Mouse (Mus musculus): ENCODE results near the gene Cst9. TPM values are rescaled to one million over a fixed set of nuclear protein-coding genes. Genes with fewer than 3 reads are reported as not detected.

Cst9 gene
- polyA plus RNA-seq (2012; rRNA removed) = not detected in 2 replicates

DNA sequence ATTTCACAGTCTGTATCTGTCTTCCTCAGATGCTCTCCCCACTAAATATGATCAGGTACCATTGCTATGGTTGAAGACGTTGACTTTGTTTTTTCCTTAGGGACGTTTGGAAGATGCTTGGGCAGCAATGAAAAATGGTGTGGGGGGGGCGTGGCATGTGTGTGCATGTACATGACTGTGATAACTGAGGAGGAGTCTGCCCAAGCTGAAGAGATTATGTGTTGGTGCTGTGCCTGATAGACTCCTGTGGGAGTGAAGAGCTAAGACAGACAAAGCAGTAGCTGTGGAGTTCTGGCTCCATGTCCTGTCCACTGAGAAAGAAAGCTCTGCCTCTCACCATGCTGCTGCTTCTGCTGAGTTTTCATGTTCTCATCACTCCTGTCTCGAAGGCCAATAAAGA lies at the start of gene Cst9:
Gene Cst9 (plus strand): TSS at position 236 of the 400 bp plus-strand sequence.
- DNase-seq (ENCODE audit: extremely low spot score in 1 of 2, low spot score in 1 of 2) = no peak

DNA sequence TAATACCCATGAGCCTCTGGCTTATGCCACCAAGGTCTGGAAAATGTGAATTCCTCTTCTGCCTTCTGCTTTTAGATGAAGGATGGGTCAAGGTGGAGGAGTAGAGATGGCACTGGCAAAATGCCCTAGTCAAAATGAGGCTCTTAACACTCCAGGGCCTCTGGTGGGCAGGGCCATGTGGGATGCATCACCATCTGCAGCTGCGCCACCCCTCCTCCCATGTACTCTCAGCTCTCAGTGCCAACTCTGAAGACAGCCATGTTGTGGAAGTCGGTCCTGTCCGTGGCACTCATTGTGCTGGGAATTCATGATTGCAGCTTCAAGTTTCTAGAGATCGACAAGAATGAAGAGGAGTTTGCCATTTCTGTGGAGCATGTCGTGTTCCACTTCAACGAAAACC lies 45.8 kb upstream of the Cst9 start, which contains the start of gene Cst12:
Gene Cst12 (plus strand): TSS at position 220 of the 400 bp plus-strand sequence.
- DNase-seq (ENCODE audit: extremely low spot score in 1 of 2, low spot score in 1 of 2) = peak; percentile 7 to 11

DNA sequence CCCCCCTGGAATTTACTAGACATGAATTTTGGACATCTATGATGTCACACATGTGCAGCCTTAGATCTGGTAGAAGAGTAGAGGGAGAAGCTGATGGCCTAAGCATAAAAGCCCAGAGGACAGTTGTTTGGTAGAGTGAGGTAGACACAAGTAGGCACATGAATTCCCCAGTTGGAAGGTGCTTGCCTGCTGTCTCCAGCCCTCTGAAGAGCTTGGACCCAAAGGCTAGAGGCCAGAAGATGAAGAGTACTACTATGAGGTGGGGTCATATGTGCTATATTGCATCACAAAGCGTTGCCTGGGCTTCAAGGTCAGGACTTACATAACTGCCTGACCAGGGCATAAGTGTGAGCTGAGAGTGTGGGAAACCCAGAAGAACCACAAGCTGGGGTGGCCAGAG lies 36.5 kb upstream of the Cst9 start, which contains the start of gene Cst8:
Gene Cst8 (plus strand): TSS at position 301 of the 400 bp plus-strand sequence.
- no peak for DNase-seq (ENCODE audit: extremely low spot score in 1 of 2, low spot score in 1 of 2)

DNA sequence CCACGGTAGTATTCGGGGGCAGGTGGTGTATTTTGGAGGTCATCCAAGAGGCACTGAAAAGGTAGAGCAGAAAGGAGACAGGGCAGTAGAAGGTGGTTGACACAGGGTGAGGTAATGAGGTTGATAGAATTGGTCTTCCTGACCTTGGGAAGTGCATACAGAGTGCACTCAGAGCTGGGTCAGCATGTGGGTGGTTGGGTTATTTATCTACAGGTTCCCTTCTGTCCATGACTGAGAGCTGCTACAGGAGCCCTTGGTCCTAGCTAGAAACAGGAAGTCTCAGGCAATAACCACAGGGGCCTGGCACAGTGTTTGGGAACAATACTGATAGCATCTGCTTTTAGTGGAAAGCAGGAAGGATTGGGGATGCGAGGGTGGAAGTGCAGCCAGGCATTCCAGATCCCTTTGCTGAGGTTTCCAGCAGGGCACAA lies 33.4 kb upstream of the Cst9 start:
- no peak for DNase-seq (ENCODE audit: extremely low spot score in 1 of 2, low spot score in 1 of 2)

DNA sequence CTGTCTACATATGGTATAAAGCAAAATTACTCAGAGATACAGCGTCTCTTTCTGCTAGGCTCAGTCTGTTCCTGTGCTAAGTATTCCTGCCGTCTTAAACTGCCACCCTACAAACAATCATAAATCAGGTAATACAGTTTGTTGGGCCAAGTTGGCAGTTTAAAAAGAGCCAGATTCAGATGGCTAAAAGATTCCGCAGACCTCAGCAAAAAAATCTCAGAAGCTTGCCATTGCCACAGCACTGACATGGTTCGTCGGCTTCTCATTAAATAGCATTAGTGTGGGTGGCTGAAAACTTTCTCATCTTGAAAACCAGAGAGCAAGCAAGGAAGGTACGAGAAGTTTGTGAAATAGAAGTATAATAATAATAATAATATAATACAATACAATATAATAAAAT lies 28.3 kb upstream of the Cst9 start:
- DNase-seq (ENCODE audit: extremely low spot score in 1 of 2, low spot score in 1 of 2) = no peak

DNA sequence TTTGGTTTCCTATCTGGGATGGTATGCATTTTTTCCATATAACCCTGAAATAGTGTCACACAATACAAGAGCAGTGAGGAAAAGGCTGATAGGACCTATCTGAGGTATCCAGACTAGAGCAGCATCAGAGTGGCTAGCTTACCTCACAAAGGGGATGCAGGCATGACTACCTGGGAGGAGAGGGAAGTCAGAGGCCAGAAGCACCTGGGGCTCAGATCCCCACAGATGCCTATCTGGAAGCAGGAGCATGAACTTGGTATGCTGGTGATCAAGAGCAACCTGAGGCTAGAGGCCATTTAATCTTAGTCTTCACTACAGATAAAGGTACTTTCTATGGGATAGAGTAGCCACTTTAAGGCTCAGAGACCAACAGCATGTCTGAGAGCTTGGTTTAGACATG lies 15.0 kb upstream of the Cst9 start, which contains the start of gene Cst13:
Gene Cst13 (plus strand): TSS at position 173 of the 400 bp plus-strand sequence.
- no peak for DNase-seq (ENCODE audit: extremely low spot score in 1 of 2, low spot score in 1 of 2)

DNA sequence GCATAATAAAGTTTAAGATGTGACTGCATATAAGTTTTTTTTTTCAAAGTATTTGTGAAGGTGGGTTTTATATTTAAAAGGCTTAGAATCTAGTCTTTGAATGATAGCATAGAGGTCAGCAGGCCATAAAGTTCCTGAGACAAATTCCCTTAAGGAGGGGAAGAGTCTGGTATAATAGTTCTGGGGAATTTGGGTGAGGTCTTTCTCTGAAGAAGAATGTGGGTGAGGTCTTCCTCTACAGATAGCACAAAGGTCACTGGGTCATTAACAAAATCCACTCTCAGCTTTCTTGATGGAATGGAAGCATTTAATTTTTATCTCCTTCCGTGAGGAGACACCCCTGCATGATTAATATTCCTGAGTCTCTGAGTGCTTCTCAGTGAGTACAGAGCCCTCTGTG lies 9.0 kb upstream of the Cst9 start:
- DNase-seq (ENCODE audit: extremely low spot score in 1 of 2, low spot score in 1 of 2) = no peak

DNA sequence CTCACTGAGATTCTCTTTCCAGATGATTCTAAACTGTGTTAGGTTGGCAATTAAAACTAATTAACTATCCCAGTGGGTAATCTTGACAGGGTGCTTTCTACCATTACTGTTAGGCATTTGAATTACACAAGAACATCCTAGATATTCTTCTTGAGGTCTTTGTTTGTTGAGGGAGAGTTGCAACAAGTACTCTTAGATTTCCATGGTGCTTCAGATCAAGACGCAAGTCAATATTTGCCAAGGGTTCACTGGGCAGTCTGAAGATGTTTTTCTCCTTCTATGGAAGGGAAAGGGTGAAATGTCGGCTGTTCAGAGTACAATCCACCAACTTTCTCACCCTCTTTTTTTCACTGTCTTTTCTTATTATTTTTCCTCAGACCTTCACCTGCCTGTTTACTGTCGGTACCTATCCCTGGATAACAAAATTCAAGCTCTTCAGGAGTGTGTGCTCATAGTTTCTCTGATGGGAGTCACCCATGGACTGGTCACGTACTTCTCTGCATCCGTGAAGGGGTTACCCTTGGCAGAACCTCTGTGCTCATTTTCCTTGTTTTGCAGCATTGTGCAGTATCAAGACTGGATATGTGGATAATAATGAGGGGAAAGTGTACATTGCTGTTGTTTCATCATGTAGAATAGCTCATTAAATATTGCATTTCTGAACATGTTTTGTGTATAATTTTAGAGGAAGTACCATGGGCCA lies 3.3 kb downstream of the Cst9 start:
- DNase-seq (ENCODE audit: extremely low spot score in 1 of 2, low spot score in 1 of 2) = no peak

DNA sequence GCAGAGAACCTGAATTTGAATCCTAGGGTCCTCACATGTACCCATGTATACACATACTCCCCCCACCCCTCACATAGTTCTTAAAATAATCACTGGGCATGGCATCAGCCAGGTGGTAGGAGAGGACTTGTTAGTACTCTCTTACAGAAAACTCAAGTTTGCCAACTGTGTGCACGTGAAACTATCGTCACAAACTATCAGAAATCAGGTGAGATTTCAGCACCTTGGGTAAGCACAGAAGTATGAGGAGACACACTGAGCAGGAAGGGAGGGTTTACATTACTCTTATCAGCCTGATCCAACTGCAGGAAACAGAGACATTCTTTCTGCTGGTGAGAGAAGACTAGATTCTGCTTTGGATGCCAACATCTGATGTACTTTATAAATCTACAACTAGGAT lies 4.3 kb downstream of the Cst9 start:
- no peak for DNase-seq (ENCODE audit: extremely low spot score in 1 of 2, low spot score in 1 of 2)

DNA sequence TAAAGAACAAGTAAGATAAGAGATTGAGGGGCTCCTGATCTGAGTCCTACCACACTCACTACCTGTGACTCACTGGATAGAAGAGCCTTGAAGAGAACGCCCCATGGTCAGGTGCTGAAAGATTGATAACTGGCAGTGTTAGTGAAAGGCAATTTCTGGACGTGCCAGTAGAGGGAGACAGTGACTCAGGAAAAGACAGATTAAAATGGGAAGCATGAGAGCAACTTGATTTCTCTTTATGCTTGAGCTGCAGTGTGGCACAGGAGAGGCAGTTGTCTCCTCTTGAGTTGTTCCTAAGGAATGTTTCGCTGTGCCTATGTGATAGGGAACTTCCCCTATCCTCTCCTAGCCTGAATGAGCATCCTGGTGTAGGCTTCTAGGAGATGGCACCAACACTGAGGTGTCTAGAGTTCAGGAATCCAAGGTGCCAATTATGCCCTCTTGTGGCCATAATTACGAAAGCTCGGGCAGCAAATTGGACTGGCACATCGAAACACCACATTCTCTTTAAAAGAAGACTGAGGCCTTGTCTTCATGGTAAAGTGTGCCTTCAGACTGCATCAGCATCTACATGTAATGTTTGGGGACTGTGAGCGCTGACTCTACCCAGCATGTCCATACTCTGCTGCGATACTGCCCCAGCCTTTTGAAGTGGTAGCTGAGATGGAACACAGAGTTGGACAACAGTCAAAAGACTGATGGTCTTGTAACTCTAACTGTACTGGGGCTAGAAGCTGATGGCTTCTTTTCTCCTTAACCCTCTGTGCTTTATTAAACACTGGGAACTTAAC lies 16.4 kb downstream of the Cst9 start:
- peak; percentile 70 to 93 for DNase-seq (ENCODE audit: extremely low spot score in 1 of 2, low spot score in 1 of 2)

DNA sequence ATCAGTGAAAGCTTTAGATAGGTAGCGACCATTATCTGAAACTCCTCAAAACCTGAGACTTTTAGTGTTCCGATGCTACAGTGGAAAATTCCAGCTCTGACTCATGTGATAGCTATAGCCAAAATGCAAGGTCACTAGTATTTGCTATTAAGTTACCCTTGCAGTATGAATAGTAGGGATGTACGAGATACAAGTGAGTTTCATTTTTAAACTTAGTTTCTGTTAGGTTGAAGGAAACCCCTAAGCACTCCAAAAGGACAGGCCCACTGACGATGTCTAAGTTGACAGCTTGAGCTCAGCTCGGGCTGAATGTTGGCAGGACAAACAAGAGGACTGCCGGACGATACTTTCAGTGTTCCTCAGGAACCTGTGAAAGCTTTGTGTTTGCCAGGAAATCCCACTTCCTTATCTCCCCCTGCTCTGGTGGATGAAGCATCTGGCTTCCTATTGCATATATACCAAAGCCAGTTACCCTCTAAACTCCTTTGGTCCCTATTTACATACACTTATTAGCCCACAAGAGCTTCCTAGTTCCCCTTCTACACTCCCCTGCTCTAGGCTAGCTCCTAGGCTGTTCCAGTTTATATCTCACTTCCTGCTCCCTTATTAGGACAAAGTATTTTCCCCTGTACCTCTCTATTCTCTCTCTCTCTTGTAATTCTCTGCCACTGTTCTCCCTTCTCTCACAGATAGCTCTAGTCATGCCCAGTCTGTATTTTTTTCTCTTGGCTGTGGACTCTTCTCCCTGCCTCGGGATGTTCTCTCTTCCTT lies 21.9 kb downstream of the Cst9 start:
- DNase-seq (ENCODE audit: extremely low spot score in 1 of 2, low spot score in 1 of 2) = no peak

DNA sequence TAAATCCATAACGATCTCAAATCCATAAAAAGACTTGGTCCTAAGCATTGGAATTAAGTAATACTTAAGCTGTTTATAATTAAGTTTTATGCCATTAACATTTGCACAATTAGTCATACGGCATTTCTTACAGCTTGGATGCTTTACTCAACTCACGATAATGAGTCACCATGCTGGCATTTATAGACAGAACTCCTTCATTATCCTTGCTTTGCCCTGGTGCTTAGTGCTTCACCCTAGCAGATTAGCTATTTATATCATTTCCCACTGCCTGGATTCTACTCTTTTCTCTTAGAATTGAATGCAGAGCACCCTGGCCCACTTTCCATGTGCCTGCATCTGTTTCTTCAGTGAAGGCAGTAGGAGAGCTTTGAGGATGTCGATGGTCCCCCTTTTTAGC lies 22.6 kb downstream of the Cst9 start:
- DNase-seq (ENCODE audit: extremely low spot score in 1 of 2, low spot score in 1 of 2) = no peak

DNA sequence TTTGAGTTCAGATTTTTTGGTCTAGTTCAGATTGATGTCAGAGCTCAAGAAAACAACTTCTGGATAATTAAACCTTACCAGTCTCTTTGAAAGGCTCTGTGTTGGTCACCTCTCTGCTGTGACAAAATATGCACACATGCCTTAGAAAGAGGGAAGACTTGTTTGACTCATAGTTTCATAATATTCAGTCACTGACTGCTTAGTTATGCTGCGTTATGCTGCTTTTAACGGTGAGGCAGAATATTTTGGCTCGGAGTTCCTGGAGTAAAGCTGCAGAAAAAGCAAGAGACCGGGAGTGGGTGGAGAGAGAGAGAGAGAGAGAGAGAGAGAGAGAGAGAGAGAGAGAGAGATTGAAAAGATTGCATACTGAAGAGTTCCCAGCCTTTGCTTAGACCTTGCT lies 26.0 kb downstream of the Cst9 start:
- DNase-seq (ENCODE audit: extremely low spot score in 1 of 2, low spot score in 1 of 2) = no peak

DNA sequence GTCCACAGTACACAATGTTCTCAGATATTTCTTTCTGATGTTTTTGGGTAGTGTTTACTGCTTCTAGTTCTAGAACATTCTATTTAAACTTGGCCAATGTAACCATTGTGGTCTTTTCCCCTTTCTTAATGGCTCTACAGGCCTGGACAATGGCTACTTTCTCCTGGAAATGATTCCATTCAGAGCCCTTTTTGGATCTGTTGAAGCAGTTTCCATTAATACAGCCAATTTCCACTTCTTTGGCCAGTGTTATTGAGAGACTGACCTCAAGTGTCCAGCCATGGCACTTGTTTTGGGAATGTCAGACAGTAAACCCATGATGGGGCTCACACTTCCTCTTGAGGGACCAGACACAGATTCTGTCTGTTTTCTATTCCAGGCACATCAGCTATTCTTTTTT lies 26.7 kb downstream of the Cst9 start:
- DNase-seq (ENCODE audit: extremely low spot score in 1 of 2, low spot score in 1 of 2) = peak in 1 of 2 experiments; percentile 24

DNA sequence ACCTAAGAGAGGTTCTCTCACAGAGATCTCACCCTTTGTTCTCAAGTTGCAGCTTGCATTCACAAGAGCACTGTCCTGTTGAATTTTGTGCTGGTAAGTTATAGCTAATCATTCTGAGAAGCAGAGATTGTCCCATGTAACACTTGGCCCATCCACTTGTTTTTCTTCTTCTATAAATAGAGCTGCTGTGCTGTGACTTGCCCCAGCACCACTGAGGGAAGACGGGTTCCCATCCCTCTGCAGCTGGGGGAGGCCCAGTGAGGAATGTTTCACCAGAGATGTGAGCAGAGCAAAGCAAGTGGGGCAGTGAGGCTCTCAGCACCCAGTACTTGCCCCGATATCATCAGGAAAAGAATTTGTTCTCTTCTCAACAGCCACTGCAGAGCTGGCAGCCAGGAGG lies 30.0 kb downstream of the Cst9 start, which contains the start of gene 9230104L09Rik:
Gene 9230104L09Rik (minus strand): TSS at position 73 of the 400 bp plus-strand sequence.
- DNase-seq (ENCODE audit: extremely low spot score in 1 of 2, low spot score in 1 of 2) = no peak

DNA sequence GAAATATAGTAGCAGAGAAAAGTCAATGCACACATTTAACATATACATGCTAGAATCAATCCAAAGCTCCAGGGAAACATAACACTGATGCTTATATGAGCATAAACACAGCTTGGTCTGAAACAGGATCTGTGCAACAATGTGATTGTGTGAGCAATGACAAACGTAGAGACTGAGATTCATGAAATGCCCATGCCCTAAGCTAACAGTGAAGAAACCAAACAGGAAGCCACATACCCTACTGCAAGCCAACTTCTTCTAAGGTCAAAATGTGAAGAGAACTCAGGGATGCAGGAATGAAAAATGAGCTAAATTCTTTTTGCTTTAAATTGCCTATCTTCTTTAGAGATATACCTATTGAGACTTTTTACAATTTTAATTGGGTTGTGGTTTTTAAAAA lies 34.0 kb downstream of the Cst9 start:
- DNase-seq (ENCODE audit: extremely low spot score in 1 of 2, low spot score in 1 of 2) = no peak

DNA sequence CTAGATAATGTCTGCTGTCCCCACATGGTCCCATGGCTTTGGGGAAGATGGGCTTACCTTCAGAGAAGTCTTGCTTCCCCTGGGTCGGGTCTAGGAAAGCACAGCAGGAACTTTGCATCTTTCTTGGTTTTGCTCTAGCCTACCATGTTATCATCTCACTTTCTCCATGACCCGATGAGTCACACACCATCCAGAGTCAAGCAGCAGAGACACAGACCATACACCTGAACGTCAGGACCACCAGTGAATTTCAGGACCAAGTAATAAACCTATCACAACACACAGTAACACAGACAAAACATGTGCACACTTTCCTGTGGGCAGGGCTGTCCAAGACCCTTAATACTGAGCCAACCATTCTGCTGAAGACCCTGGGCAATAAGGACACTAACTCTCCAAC lies 35.6 kb downstream of the Cst9 start:
- DNase-seq (ENCODE audit: extremely low spot score in 1 of 2, low spot score in 1 of 2) = no peak

DNA sequence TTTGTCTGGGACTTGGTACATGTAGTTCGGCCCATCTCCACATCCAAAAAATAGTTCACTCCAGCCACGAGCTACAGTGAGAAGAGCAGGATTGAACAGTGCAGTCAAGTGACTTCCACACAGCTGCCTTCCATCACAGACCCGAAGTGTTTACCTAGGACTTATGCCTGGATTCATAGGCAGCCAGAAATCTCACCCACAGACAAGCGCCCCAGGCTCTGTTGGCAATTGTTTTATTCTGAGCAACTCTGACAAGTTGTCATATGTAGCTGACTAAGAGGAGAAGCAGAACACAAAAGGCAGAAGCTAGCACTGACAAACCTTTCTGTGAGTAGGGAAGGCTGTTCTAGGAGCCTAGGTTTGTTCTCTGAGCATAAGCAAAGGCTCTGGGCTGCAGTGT lies 37.9 kb downstream of the Cst9 start:
- peak in 1 of 2 experiments; percentile 43 for DNase-seq (ENCODE audit: extremely low spot score in 1 of 2, low spot score in 1 of 2)

DNA sequence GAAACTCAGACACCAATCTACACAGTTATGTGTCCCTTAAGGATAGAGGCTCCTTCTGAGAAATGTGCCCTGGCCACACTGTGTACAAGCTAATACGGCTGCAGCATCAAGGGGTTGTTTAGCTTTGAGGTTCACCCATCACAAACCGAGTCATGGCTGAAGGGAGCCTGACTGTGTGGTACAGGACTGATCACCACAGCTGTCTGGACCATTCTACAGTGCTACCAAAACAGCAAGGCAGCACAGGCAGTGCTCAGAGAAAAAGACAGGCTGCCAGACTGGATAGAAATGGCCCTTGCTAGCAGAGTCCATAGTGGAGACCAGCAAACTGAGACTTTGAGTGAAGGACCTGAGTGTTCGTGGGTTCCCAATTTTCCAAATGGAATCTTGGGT lies 39.3 kb downstream of the Cst9 start:
- DNase-seq (ENCODE audit: extremely low spot score in 1 of 2, low spot score in 1 of 2) = no peak

DNA sequence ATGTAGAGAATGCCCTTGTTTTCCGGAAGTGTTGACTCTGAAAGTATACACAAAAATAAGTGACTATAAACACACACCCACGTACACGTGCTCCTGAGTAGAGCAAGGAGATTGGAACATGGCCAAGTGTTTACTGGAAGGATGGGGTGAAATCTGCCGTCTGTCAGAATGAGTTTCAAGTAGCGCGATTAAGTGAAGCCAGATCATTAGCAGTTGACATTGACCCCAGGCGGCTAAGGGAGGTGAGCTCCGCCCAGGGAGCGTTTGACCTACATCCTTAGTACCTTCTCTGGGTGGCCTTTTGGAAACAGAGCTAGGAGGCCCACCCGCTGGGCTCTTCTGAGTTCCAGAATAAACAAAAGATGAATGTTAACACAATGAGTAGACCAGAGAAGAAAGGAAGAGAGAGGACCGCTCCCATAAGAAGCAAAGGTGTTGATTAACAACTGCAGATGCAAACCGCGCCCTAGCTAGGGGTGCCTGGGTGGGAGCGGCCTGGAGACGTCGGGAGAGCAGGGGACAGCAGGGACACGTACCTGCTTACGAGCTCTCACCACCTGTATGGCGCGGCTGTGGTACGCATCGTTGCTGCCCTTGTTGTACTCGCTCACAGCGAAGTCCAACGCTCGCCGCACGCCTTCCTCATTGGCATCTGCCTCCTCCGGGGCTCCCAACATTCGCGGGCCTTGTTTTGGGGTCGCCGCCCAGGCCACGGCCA lies 39.8 kb downstream of the Cst9 start:
- peak in 1 of 2 experiments; percentile 42 for DNase-seq (ENCODE audit: extremely low spot score in 1 of 2, low spot score in 1 of 2)

All from frontal cortex, adult 2 months (tissue).